Mouse (Mus musculus): Measurements from ENCODE around the gene Fam57b. TPM values are rescaled to one million over a fixed set of nuclear protein-coding genes. Genes with fewer than 3 reads are reported as not detected.

Fam57b gene
- polyA plus RNA-seq, 1 experiment from 2014 or later, result 1.2 TPM

DNA sequence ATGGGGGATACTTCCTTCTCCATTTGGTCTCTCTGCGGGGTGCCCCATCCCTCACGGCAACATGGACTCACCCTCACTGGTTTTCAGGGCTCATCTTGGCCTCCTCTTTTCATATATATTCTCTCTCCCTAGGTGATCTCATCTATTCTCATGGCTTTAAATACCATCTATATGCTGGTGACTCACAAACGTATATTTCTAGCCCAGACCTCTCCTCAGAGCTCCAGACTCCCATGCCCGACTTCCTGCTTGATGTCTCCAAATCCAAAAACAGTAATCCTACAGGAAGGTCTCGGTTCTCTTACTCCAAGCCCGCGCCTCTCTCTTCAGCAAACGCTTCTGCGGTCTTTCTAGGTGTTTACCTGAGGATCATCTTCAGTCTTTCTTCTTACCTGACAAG is 45.8 kb downstream of the Fam57b start:
- Histone ChIP-seq H3K4me2 (ENCODE audit: low read length) (no peak overlapping the region), H3K27me3 (ENCODE audit: control insufficient read depth, insufficient read depth, low read length) (peaks cover 20% of the 10 kb centered on the region), H3K9me3 (ENCODE audit: control insufficient read depth, low read length) (0 out of 2 replicates have a peak, but pooled peaks cover 3% of the 10 kb centered on the region), H3K36me3 (ENCODE audit: control insufficient read depth, insufficient read depth, low read length) (no peaks in the 10 kb centered on the region), H3K9ac (ENCODE audit: low read length) (no peak overlapping the region), H3K4me3 (ENCODE audit: control insufficient read depth in 1 of 2, insufficient read depth in 1 of 2, low read depth in 1 of 2, low read length in 2 of 2) (no peak overlapping the region), H3K4me1 (ENCODE audit: control insufficient read depth in 2 of 2, insufficient read depth in 2 of 2, low read length in 2 of 2) (peaks cover 4 to 7% of the 10 kb centered on the region in 2 experiments; a peak in 3 of 4 replicates), H3K27ac (replicated peaks in 1 of 2; ENCODE audit: control insufficient read depth in 1 of 2, insufficient read depth in 1 of 2, low read depth in 2 of 2, low read length in 2 of 2) (no peak overlapping the region)
- ATAC-seq (ENCODE audit: insufficient number of reproducible peaks, insufficient read depth, low FRiP score, low read depth), result no peak
- WGBS, result 70% methylated on average over 9 of the region's 9 CpGs

GRCm38 (mm10) chr7:126845516-126845915 is 48.0 kb downstream of the Fam57b start:
- Histone ChIP-seq H3K27ac (replicated peaks in 1 of 2; ENCODE audit: control insufficient read depth in 1 of 2, insufficient read depth in 1 of 2, low read depth in 2 of 2, low read length in 2 of 2) (no peak overlapping the region), H3K27me3 (ENCODE audit: control insufficient read depth, insufficient read depth, low read length) (peaks cover 34% of the 10 kb centered on the region), H3K36me3 (ENCODE audit: control insufficient read depth, insufficient read depth, low read length) (no peaks in the 10 kb centered on the region), H3K4me1 (ENCODE audit: control insufficient read depth in 2 of 2, insufficient read depth in 2 of 2, low read length in 2 of 2) (peaks cover 5 to 10% of the 10 kb centered on the region in 2 experiments; a peak in 3 of 4 replicates), H3K4me2 (ENCODE audit: low read length) (no peak overlapping the region), H3K9ac (ENCODE audit: low read length) (no peak overlapping the region), H3K9me3 (ENCODE audit: control insufficient read depth, low read length) (0 out of 2 replicates have a peak, but pooled peaks cover 3% of the 10 kb centered on the region), H3K4me3 (ENCODE audit: control insufficient read depth in 1 of 2, insufficient read depth in 1 of 2, low read depth in 1 of 2, low read length in 2 of 2) (no peak overlapping the region)
- no peak for ATAC-seq (ENCODE audit: insufficient number of reproducible peaks, insufficient read depth, low FRiP score, low read depth)
- WGBS, result 89% methylated on average over 2 of the region's 2 CpGs

- peaks cover 34% of the 10 kb centered on the region for H3K27me3 ChIP-seq (ENCODE audit: control insufficient read depth, insufficient read depth, low read length)
- WGBS, result 34% methylated on average over 4 of the region's 4 CpGs
- H3K4me3 ChIP-seq (ENCODE audit: control insufficient read depth in 1 of 2, insufficient read depth in 1 of 2, low read depth in 1 of 2, low read length in 2 of 2), result peak within 1 kb of the TSS; percentile 51 to 58
- peak within 1 kb of the TSS; percentile 66 for H3K9ac ChIP-seq (ENCODE audit: low read length)
- peaks cover 6% of the 10 kb centered on the region; the same call in 1 of the 2 replicates for H3K36me3 ChIP-seq (ENCODE audit: control insufficient read depth, insufficient read depth, low read length)
- H3K4me1 ChIP-seq (ENCODE audit: control insufficient read depth in 2 of 2, insufficient read depth in 2 of 2, low read length in 2 of 2), result peaks cover 5 to 10% of the 10 kb centered on the region in 2 experiments; a peak in 3 of 4 replicates
- H3K27ac ChIP-seq (replicated peaks in 1 of 2; ENCODE audit: control insufficient read depth in 1 of 2, insufficient read depth in 1 of 2, low read depth in 2 of 2, low read length in 2 of 2), result no peak within 1 kb of the TSS
- no peak for ATAC-seq (ENCODE audit: insufficient number of reproducible peaks, insufficient read depth, low FRiP score, low read depth)
- H3K9me3 ChIP-seq (ENCODE audit: control insufficient read depth, low read length), result no peaks in the 10 kb centered on the region
- peak within 1 kb of the TSS; percentile 97 for H3K4me2 ChIP-seq (ENCODE audit: low read length)
Observed at GRCm38 (mm10) chr7:126847116-126847420, 49.6 kb downstream of the Fam57b start, which contains the start of gene Doc2a. Gene Doc2a, plus strand, starts transcription at chr7:126847416.

DNA sequence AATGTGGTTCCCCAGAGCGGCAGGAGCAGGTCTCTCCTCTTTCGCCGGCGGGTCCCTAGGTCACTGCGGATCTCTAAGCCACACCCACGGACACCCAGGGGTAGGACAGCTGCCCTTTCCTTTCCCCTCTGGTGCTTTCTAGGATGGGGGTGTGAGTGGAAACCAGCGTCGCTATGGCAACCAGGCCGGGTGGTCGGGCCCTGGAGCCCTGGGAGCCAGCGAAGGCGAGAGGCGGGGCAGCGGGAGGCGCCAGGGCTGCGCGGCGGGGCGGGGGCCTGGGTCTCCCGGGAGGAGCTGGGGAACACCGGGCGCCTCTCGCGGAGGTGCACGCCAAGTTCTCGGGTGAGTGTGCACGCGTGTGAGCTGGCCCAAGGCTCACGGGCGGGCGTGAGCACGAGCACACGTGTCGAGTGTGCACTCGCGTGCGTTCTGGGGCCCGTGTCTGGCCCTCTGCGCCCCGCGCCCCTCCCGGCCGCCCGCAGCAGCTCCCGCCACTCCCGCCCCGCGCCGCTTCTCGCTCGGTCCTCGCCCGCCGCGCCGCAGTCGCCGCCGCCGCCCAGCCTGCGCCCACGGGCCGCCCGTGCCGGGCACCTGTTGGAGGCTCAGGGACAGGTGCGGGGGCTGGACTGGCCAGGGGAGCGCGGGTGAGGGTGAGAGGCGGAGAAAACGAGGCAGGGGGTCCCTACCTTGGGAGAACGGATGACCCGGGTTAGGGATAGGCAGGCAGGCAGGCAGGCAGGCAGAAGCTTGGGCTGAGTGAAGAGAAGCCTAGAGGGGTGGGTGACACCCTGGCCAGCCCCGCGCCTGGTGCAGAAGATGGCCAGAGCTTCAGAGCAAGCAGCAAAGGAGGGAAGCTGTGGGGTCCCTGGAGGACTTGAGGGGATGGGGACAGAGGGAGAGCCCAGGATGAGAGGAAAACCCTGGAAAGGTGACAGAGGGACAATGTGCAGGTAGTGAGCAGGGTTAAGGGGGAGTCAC is 50.2 kb downstream of the Fam57b start:
- WGBS, result 2% methylated on average over 72 of the region's 74 CpGs

DNA sequence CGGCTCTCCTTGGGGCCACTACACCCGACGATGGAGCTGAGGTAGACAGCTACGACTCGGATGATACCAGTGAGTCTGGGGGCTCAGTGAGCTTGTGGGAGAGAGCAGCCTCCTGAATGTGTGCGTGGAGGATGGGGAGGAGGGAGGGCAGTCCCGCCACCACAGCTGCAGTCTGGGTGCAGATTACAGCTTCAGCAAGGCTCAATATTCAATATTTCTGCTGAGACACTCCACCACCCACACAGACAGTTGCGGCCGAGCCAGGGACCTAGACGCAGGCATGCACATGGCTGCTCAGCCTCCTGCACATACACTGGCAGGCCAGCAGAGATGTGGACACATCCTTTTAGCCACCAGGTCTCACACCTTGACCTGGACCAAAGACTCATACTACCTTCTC is 51.3 kb downstream of the Fam57b start:
- Histone ChIP-seq H3K9me3 (ENCODE audit: control insufficient read depth, low read length) (no peaks in the 10 kb centered on the region), H3K9ac (ENCODE audit: low read length) (no peak overlapping the region), H3K27me3 (ENCODE audit: control insufficient read depth, insufficient read depth, low read length) (peaks cover 34% of the 10 kb centered on the region), H3K36me3 (ENCODE audit: control insufficient read depth, insufficient read depth, low read length) (peaks cover 23% of the 10 kb centered on the region), H3K4me3 (ENCODE audit: control insufficient read depth in 1 of 2, insufficient read depth in 1 of 2, low read depth in 1 of 2, low read length in 2 of 2) (peak overlapping the region in 1 of 2 experiments; percentile 58; a peak in 1 of 4 replicates), H3K4me1 (ENCODE audit: control insufficient read depth in 2 of 2, insufficient read depth in 2 of 2, low read length in 2 of 2) (peaks cover 5 to 10% of the 10 kb centered on the region in 2 experiments; a peak in 3 of 4 replicates), H3K4me2 (ENCODE audit: low read length) (0 out of 2 replicates have a peak overlapping the region, but pooled peaks have one; percentile 97), H3K27ac (replicated peaks in 1 of 2; ENCODE audit: control insufficient read depth in 1 of 2, insufficient read depth in 1 of 2, low read depth in 2 of 2, low read length in 2 of 2) (no peak overlapping the region)
- 33% methylated on average over 10 of the region's 10 CpGs for WGBS
- no peak for ATAC-seq (ENCODE audit: insufficient number of reproducible peaks, insufficient read depth, low FRiP score, low read depth)

More for the DNA sequence above, 50.2 kb downstream of the Fam57b start:
- Histone ChIP-seq H3K9ac (ENCODE audit: low read length) (peak overlapping the region; percentile 66), H3K27ac (replicated peaks in 1 of 2; ENCODE audit: control insufficient read depth in 1 of 2, insufficient read depth in 1 of 2, low read depth in 2 of 2, low read length in 2 of 2) (no peak overlapping the region), H3K4me3 (ENCODE audit: control insufficient read depth in 1 of 2, insufficient read depth in 1 of 2, low read depth in 1 of 2, low read length in 2 of 2) (peak overlapping the region; percentile 51 to 58), H3K4me1 (ENCODE audit: control insufficient read depth in 2 of 2, insufficient read depth in 2 of 2, low read length in 2 of 2) (peaks cover 5 to 10% of the 10 kb centered on the region in 2 experiments; a peak in 3 of 4 replicates), H3K9me3 (ENCODE audit: control insufficient read depth, low read length) (no peaks in the 10 kb centered on the region), H3K27me3 (ENCODE audit: control insufficient read depth, insufficient read depth, low read length) (peaks cover 34% of the 10 kb centered on the region), H3K36me3 (ENCODE audit: control insufficient read depth, insufficient read depth, low read length) (peaks cover 12% of the 10 kb centered on the region), H3K4me2 (ENCODE audit: low read length) (peak overlapping the region; percentile 97)
- no peak for ATAC-seq (ENCODE audit: insufficient number of reproducible peaks, insufficient read depth, low FRiP score, low read depth)

GRCm38 (mm10) chr7:126850161-126850560 is 52.7 kb downstream of the Fam57b start:
- ATAC-seq (ENCODE audit: insufficient number of reproducible peaks, insufficient read depth, low FRiP score, low read depth), result no peak
- H3K4me3 ChIP-seq (ENCODE audit: control insufficient read depth in 1 of 2, insufficient read depth in 1 of 2, low read depth in 1 of 2, low read length in 2 of 2), result no peak overlapping the region
- WGBS, result 51% methylated on average over 6 of the region's 6 CpGs
- H3K9me3 ChIP-seq (ENCODE audit: control insufficient read depth, low read length), result no peaks in the 10 kb centered on the region
- H3K36me3 ChIP-seq (ENCODE audit: control insufficient read depth, insufficient read depth, low read length), result peaks cover 37% of the 10 kb centered on the region
- peaks cover 5 to 10% of the 10 kb centered on the region in 2 experiments; a peak in 3 of 4 replicates for H3K4me1 ChIP-seq (ENCODE audit: control insufficient read depth in 2 of 2, insufficient read depth in 2 of 2, low read length in 2 of 2)
- peaks cover 34% of the 10 kb centered on the region for H3K27me3 ChIP-seq (ENCODE audit: control insufficient read depth, insufficient read depth, low read length)
- no peak overlapping the region for H3K27ac ChIP-seq (replicated peaks in 1 of 2; ENCODE audit: control insufficient read depth in 1 of 2, insufficient read depth in 1 of 2, low read depth in 2 of 2, low read length in 2 of 2)
- H3K4me2 ChIP-seq (ENCODE audit: low read length), result no peak overlapping the region
- H3K9ac ChIP-seq (ENCODE audit: low read length), result no peak overlapping the region

- Histone ChIP-seq H3K27me3 (ENCODE audit: control insufficient read depth, insufficient read depth, low read length) (peaks cover 34% of the 10 kb centered on the region), H3K27ac (replicated peaks in 1 of 2; ENCODE audit: control insufficient read depth in 1 of 2, insufficient read depth in 1 of 2, low read depth in 2 of 2, low read length in 2 of 2) (no peak overlapping the region), H3K9me3 (ENCODE audit: control insufficient read depth, low read length) (no peaks in the 10 kb centered on the region), H3K4me2 (ENCODE audit: low read length) (no peak overlapping the region), H3K4me1 (ENCODE audit: control insufficient read depth in 2 of 2, insufficient read depth in 2 of 2, low read length in 2 of 2) (peaks cover 5 to 10% of the 10 kb centered on the region in 2 experiments; a peak in 3 of 4 replicates), H3K36me3 (ENCODE audit: control insufficient read depth, insufficient read depth, low read length) (peaks cover 47% of the 10 kb centered on the region), H3K4me3 (ENCODE audit: control insufficient read depth in 1 of 2, insufficient read depth in 1 of 2, low read depth in 1 of 2, low read length in 2 of 2) (no peak overlapping the region), H3K9ac (ENCODE audit: low read length) (no peak overlapping the region)
- ATAC-seq (ENCODE audit: insufficient number of reproducible peaks, insufficient read depth, low FRiP score, low read depth), result no peak
- WGBS, result 50% methylated on average over 12 of the region's 12 CpGs
Observed at GRCm38 (mm10) chr7:126851192-126851591, 53.7 kb downstream of the Fam57b start.

All from heart, embryonic 14.5 days (tissue).